Mouse (Mus musculus): ENCODE data around the gene Slc9a3r1.

Gene Slc9a3r1

GRCm38 (mm10) chr11:115162832-115163480 lies at the start of gene Slc9a3r1:
Gene Slc9a3r1 (plus strand): TSS chr11:115163341.
- DNase-seq = peak; percentile 100

- no peak for DNase-seq
These were observed 43.7 kb upstream of the Slc9a3r1 start for GRCm38 (mm10) chr11:115119409-115119808.

DNA sequence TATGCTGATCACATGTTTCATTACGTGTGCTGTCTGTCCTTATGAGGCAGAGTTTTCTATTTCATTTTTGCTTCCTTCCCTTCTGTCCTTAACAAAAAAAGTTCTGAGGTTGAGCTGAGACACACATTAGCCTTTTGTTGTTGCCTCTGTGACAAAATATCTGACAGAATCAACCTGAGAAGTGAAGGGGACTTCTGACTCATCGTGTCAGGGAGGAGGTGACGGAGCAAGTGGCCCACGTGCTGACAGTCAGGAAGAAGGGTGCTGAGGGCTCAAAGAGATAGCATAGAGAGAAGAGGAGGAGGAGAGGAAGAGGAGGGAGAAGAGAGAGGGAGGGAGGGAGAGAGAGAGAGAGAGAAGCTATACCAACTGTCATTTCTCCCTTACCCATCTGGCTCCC lies 34.7 kb upstream of the Slc9a3r1 start:
- DNase-seq = no peak

DNA sequence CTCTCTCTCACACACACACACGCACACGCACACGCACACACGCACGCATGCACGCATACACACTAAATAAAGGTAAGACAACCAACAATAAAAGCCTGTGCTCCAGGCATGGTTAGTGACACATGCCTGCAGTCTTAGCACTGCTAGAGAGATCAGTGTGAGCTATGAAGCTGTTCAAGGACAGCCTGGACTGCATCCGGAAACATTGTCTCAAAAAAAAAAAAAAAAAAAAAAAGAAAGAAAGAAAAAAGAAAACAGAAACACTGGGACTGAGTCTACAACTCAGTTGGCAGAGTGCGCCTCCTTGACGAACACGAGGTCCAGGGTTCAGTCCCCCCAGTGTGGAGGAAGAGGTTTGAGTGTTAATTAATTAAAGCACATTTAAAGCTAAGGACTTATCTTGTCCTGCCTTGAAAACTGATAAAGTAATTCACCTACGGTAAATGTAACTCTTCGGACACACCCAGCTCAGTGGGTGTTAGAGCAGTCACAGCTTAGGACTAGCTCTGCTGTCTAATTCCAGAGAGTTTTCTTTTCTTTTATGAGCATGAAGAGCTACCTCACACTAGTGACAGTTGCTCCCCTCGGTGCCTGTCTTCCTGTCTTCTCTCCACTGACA lies 33.5 kb upstream of the Slc9a3r1 start:
- DNase-seq = no peak

GRCm38 (mm10) chr11:115131768-115132381 lies 31.3 kb upstream of the Slc9a3r1 start:
- DNase-seq = no peak

DNA sequence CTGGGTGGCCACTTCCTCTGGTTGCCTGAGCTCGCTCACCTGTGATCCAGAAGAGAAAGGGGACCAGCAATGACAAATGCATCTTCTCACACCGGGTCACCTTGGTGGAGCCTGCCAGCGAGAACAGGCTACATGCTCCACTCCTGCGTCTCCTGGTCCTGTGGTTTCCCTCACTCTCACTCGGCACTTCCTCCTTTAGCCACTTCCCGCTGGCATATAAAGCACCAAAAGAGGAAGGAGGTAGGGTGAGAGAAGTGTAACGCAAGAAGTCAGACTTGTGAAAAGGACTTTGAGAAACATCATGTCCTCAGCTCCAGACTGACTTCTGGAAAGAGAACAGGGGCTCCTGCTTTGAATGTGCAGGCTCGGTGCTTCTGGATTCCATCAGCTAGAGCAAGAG lies 29.3 kb upstream of the Slc9a3r1 start, which contains the start of gene Cd300lf:
TSS of gene Cd300lf (minus strand) at position 193 of the 400 bp plus-strand sequence.
- DNase-seq = peak; percentile 96

GRCm38 (mm10) chr11:115138597-115139262 lies 24.4 kb upstream of the Slc9a3r1 start:
- DNase-seq = peak; percentile 90

DNA sequence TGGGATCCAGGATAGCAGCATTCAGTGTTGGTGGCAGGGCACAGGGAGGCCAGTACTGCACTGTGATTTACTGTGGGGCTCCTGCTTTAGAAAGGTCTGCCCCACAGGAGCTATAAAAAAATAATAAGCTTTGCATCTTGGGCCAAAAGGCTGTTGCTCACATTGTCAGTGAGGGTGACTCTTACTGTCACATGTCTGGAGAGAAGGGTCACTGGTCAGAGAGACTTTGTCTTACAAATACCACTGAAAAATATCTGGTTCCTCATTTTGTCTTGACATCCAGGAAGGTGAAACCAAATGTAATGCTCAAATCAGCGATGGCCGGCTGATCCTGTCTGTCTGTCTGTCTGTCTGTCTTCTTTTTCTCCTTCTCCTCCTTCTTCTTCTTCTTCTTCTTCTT lies 21.2 kb upstream of the Slc9a3r1 start:
- no peak for DNase-seq

GRCm38 (mm10) chr11:115147813-115148212 lies 15.3 kb upstream of the Slc9a3r1 start:
- no peak for DNase-seq

DNA sequence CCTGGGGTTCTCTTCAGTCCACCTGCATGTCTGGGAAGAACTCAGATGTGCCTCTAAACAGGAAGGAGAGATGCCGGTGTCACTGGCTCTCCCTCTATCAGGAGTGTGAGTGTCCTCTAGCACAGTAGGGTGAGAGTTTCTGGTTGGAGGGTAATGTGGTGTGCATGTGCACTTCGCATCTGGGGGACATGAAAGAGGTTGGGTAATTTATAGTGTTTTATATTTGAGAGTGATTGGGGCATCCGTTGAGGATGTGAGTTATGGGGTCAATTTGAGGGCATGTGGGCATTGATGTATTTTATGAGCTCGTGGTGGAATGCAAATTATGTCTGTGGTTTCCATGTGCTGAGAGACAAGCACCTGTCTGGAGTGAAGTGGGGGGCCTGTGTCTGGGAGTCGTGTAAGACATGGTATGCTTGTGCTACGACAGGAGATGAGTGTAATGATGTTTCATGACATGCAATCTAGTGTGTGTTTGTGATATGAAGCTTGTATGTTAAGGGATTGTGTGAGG lies 12.3 kb upstream of the Slc9a3r1 start:
- DNase-seq = no peak

DNA sequence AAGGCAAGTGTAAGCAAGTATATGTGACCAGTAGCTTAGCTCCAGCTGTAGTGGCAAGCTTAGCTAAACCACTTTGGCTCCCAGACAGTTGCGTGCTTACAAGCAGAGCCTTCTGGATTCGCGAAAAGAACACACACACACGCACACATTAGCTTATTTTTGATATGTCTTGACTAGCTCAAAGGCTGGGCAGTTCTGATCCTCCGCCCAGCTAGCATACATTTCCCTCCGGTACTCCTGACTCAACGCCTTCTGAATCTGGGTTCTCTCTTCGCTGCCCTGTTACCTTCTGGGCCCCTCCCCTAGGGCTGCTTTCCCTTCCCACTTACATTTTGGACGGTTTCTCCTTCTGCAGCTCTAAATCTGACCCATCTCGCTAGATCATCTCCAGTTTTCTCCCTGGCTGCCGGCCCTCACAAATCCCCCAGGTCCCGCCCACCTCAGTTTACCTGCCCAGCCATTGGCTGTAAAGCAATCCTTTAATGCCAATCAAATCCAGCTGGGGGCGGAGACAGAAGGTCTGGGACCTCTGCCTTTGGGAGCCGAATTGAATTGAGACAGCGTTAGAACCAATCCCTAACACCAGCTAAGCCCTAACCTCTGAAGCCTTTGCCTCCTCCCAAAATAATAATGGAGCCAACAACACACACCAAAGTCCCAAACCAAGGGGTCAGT lies 11.2 kb upstream of the Slc9a3r1 start:
- peak; percentile 94 for DNase-seq

DNA sequence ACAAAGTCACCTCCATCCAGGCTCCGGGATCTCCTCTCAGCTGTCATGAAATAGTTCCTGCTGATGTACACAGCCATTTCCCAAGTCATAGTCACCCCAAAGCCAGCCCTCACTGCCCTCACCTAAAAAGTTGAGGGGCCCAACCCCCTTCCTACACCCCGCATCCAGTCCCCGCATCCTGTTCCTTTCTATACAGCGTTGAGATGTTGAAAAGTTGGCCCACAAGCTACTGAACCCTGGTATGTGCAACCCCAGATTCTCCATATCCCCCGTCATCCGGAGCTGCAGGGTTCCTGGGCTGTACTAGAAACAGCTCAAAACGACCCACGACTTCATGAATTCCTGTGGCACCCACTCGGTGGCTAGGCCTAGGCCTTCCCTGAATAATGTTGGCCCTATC lies 10.1 kb upstream of the Slc9a3r1 start:
- DNase-seq = peak; percentile 90

- peak; percentile 98 for DNase-seq
These were observed 9.3 kb upstream of the Slc9a3r1 start for GRCm38 (mm10) chr11:115153699-115154292.

DNA sequence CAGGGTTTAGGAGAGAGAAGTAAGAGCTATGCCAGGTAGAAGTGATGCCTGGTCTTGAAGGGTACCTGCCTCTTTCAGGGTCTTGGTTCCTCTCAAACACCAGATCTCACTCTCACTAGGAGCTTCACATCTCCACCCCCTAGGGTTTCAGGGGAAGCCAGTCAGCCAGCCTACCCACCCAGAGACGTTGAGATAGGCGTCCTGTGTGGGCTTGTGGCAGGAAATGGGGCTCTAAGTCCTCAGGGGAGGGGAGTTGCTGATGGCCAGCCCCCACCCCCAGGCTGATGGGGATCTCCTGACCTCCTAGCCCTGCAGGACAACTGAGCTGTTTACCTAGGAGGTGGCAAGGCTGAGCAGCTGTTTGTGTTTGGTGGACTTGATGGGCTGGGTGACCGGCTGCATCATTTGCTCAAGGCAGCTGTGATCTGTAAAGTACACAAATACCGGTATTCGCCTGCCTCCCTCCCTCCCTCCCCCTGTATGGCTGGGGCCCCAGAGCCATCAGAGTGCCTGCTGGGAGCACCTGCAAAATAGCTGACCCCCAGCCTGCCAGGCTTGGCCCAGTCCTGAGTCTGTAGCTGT lies 8.0 kb upstream of the Slc9a3r1 start:
- DNase-seq = peak; percentile 88

DNA sequence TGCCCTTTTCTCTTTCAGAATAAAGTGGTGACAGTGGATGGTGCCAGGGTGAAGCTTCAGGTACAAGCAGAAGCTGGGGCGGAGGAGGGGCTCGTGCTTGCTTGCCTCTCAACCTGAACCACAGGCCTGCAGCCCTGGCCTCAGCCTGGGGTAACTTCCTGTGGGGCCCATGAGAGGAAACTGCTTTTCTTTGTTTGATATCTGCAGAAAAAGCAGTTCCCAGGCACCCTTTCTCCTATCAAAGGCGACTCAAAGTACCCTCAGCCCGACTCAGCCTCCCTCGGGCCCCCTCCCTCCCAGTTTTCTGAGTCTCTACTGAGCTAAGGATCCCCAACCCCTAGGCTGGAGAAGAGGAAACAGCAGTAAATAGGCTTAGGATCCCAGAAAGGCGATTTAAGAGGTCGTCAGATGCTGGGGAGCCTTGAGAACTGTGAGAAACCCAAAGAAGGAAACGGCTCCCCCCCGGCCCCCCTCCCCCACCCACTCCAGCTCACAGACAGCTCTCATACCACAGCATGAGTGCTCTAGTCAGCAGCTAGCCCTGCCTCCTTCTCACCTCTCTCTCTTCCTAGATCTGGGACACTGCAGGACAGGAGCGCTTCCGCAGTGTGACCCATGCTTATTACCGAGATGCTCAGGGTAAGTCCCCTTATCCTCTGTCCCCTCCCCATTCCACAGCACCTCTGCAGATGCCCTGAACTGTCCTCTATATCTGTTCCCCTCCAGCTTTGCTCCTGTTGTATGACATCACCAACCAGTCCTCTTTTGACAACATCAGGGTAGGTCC lies 5.0 kb upstream of the Slc9a3r1 start:
- peak; percentile 93 for DNase-seq

GRCm38 (mm10) chr11:115160016-115160797 lies 2.9 kb upstream of the Slc9a3r1 start:
- peak; percentile 97 for DNase-seq

DNA sequence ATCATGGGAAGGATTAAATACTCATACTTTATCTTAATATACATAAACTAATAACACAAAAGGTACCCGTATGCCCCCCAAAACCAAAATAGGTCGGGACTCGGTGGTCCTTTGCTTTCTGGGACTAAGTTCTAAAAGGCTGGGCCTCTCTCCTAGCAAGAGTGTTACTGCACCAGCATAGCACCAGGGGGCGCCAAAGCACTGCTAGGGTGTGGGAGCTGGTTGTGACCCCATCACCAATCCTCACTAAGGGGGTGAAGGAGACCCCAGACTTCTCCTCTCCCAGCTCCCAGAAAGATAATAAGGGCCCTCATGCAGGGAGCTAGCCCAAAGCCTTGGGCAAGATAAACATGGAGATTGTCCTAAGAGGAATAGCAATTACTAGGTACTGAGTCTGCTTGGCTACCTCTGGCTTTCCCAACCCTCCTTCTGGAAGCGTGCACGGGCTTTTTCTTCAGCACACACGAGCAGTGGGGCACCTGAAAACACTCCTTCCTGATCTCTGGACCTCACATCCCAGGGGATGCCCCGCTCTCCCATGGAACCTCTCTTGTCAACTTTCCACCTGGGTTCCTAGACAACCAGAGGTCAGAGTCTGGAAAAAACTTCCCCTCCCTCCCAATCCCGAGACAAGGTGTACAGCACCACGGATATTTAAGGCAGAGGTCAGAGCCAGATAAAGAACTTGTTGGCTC lies 2.1 kb upstream of the Slc9a3r1 start:
- peak; percentile 96 for DNase-seq

DNA sequence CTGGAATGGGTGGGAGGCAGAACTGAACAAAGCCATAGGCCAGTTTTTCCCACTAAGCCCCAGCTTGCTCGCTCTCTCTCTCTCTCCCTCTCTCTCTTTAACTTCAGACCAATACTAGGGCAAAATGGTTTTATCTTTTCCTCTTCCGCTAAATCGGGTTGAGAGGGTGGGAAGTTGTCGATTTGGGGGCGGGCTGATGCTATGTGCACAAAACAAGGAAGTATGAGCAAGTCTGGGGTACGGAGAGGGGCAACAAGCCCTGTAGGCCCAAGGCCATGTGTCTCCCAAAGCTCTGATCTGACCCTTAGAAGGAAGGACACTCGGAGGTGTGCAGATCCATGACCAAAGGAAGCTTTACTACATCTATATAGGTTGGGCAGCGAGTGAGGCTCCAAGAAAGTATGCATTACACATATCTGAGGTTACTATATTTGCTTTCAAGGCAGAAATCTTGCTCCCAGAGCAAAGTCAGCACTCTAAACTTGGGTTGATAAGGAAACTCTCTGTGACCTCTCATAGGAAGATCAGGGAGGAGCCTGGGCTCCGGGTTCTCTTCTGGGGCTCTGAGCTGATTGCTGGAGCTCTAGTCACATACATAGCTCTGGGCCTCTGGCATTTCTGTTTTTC lies 1.4 kb upstream of the Slc9a3r1 start:
- peak; percentile 93 for DNase-seq

DNA sequence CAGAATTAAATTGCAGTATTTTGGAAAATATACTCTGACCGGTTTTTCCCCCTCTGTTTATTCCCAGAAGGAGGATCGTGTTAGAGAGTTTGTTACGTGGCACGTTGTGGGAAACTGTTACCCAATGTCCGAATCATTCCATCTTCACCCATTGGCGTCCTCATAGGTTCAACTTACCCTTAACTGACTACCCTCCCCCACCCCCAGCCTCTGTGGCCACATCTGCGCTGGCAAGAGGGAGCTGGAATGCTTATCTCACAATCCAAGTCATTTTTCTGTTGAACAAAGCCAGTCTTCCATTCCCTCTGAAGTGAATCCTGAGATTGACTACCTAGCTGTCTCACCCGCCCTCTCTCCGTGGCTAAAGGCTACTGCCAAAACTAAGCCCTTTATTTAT lies 938 bp upstream of the Slc9a3r1 start:
- DNase-seq = peak; percentile 89

Measured in heart, adult 11 months (tissue).